Mouse (Mus musculus): ENCODE data around the gene Rdh16f2. TPM values are rescaled to one million over a fixed set of nuclear protein-coding genes. Genes with fewer than 3 reads are reported as not detected.
"Not testable (repeated sequence)": the region's sequence is repeated elsewhere in the genome, so short reads cannot be mapped to it uniquely, and the experiment has no call there.

Rdh16f2 gene
- total RNA-seq (2021) = not detected
- long read RNA-seq, experiment 1 = 0 reads
- long read RNA-seq, experiment 2 = 0 reads

DNA sequence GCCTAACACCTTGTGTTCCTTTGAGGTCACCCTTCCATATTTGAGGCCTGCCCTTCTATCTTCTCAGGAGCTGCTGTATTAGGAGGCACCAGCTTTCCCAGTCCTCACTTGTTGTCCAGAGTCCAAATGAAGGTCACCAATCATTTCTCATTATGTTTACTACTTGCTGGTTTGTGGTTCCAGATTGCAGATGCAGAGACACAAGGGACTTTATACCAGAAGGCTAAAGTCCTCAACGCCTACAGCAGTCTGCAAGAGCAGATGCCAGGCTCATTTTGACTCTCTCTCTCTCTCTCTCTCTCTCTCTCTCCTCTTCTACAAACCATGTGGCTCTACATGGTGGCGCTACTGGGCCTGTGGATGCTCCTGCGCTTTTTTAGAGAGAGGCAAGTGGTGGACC, at the start of gene Rdh16f2:
TSS of gene Rdh16f2 (plus strand) at position 243 of the 400 bp plus-strand sequence.
- no peak for DNase-seq

DNA sequence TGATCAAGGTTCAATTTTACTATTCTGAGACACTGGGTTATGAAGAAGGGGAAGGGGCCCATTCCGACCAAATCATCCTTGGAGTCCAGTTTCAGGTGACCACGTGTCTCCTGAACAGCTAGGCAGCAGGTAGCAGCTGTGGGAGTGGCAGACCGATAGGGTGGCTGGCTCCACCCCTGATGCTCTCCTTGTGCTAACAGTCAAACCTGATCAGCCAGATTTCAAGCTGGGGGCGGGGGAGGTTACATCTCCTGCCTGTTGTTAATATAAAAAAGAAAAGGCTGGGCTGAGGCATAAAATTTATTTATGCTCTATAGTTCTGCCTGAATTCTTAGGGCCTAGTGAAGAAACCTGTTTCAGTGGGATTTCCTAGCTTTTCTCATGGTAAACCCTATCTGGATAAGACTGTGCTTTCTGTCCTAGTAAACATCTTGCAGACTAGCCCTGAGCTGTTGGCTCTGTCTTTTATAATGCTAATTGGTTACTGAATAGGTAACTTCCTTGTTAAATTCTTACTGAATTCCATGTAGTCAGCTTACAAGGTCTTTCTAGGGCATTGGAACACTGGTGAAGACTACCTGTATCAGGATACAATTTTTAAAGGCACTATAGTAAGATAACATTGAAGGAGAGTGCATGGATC, 48.9 kb upstream of the Rdh16f2 start:
- intact Hi-C loops (cut with DNase I); DNase-seq: not testable (repeated sequence)

More for the DNA sequence above, at the start of gene Rdh16f2:
- intact Hi-C loops (cut with DNase I) = no loop called here

DNA sequence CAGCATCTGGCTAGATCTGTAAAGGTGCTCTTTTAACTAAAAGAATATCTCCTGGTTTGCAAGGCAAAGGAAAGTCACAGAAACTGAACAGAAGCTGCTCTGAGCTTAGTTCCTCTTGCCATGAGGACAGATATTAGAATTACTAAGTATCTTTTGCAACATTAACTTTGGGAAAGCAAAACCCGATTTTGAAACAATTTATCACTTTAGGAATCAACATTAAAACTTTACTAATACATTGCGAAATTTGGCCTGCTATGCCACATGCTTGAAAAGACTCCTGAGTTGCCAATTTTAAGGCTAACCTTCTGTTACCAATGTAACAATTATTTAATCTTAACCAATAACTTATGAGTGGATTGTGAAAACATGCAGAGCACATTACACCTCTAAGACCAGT, 44.5 kb upstream of the Rdh16f2 start:
- intact Hi-C loops (cut with DNase I); DNase-seq: not testable (repeated sequence)

DNA sequence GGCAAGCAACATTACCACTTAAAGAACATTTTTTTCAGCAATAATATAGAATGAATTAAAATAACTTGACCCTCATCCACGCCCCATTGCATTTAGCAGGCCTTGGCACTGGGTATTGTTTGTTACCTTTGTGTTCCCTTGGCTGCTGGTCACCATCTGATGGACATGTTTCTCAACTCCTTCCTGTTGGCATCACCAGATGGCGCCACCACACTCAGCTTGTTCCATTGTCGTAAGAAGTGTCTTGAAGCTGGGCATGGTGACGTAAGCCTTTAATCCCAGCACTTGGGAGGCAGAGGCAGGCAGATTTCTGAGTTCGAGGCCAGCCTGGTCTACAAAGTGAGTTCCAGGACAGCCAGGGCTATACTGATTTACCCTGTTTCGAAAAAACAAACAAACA, 40.9 kb upstream of the Rdh16f2 start:
- no peak for DNase-seq
- intact Hi-C loops (cut with DNase I) = no loop called here

DNA sequence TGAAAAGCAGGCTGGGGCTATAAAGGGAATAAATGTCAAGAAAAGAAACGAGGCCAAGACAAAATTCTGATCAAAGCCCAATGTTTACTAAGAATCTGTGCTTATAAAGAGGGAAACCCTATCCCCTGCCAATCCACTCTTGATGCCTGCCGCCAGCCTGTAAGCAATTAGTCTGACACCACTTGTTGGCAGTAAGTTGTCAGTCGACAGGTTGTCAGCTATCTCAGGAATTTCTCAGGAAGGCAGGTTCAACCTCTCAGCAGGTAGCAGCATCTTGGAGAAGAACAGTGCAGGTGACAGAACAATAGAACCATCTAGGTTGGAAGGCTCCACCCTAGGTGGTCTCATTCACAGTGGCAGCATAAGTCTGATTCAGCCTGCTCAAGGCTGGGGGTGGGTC, 37.2 kb upstream of the Rdh16f2 start:
- intact Hi-C loops (cut with DNase I) = no loop called here
- no peak for DNase-seq

- intact Hi-C loops (cut with DNase I); DNase-seq: not testable (repeated sequence)
These were observed 32.1 kb upstream of the Rdh16f2 start for GRCm38 (mm10) chr10:127834186-127834585.

- intact Hi-C loops (cut with DNase I) = no loop called here
- no peak for DNase-seq
These were observed 31.0 kb upstream of the Rdh16f2 start for GRCm38 (mm10) chr10:127835292-127835691.

GRCm38 (mm10) chr10:127837793-127838192, 28.5 kb upstream of the Rdh16f2 start:
- intact Hi-C loops (cut with DNase I); DNase-seq: not testable (repeated sequence)

DNA sequence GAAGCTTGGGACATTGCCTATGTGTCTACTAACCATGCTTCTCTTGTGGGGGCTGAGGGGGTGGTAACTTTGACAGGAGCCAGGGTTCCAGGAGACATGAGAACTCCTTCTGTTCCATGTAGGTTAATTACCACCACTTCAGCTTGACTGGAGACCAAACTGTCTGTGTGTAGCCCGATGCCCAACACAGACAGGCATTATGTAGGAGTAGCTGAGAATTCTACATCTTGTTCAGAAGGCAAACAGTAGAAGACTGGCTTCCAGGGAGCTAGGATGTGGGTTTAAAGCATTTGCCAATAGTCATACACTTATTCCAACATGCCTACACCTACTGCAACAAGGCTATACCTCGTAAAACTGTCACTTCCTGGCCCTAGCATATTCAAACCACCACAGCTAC, 27.7 kb upstream of the Rdh16f2 start:
- no peak for DNase-seq
- intact Hi-C loops (cut with DNase I) = no loop called here

- intact Hi-C loops (cut with DNase I) = no loop called here
- DNase-seq = no peak
These were observed 25.5 kb upstream of the Rdh16f2 start for GRCm38 (mm10) chr10:127840776-127841175.

DNA sequence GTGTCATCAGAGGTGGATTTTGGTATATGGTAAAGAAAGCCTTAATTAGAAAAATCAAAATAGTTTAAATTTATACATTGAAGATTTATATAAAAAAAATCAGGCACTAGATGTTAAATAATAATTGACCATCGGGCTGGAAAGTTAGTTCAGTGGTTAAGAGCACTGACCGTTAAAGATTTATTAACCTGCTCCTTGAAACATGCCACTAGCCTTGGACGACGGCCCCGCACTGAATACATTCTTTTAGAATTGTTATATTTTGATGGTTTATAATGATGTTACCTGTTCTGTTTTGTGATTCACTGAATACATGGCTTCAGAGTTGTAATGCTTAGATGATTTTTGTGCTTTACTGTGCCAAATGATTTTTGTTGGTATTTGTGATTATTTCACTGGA, 20.3 kb upstream of the Rdh16f2 start:
- DNase-seq; intact Hi-C loops (cut with DNase I): not testable (repeated sequence)

DNA sequence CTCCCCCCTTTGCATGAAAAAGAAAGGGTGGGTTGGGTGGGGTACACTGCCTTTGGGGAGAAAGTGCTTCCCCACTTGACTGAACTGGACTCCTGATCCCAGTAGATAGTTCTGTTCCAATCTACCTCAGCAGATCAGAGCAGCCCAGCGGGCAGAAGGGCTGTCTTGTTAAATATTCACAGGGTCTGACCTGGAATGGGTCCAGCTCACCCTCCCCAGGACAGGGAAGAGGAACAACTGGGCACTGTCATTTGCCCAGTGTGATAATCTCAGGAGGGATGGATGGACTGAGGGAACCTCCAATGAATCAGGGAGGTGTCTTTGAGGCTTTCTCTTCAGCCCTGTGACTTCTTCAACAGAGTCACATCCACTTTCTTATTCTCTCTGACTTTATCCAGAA, 18.2 kb upstream of the Rdh16f2 start:
- intact Hi-C loops (cut with DNase I) = no loop called here
- DNase-seq = no peak

DNA sequence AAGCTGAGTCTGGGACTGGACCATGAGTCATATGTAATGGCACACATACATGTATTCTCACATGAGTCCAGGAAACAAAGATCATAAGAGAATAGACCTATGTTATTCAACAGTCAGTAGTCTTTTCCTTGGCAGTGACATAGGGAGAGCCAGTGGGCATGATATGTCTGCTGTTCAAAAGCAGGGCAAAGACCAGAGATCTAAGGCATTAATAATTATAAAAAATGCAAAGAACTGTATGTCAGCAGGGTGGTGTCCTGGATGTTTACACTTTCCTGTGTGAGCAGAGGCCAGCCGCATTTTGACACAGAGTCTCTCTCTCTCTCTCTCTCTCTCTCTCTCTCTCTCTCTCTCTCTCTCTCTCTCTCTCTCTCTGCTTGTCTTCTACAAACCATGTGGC, 16.6 kb upstream of the Rdh16f2 start, which contains the start of gene Rdh19:
TSS of gene Rdh19 (plus strand) at position 301 of the 400 bp plus-strand sequence.
- no peak for DNase-seq
- intact Hi-C loops (cut with DNase I) = no loop called here

DNA sequence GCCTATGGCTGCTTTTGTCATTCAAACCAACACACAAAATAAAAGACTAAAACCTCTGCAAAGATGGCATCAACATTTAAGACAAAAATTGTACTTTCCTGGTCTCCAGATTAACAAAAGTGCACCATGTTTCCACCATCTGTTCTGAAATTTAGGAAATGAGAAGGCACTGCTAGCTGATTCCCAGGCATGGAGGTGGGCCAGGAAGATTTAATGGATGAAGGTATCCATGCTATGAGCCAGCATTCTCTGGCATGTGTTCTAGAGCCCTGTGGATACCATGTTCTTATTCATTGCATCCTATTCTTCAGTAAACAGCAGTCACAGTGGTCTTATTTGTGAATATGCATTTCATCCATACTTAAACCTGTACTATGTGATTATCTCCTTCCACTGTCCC, 9.9 kb upstream of the Rdh16f2 start:
- DNase-seq = no peak
- intact Hi-C loops (cut with DNase I) = no loop called here

DNA sequence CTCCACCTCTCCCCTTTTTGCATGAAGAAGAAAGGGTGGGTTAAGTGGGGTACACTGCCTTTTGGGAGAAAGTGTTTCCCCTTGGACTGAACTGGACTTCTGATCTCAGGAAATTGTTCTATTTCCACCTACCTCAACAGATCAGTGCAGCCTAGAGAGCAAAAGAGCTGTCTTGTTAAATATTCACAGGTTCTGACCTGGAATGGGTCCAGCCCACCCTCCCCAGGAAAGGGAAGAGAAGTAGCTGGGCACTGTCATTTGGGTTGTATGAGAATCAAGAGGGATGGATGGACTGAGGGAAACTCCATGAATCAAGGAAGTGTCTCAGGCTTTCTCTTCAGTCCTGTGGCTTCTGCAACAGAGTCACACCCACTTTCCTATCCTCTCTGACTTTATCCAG, 1.3 kb upstream of the Rdh16f2 start:
- no peak for DNase-seq
- intact Hi-C loops (cut with DNase I) = no loop called here

GRCm38 (mm10) chr10:127872484-127872883, 6.2 kb downstream of the Rdh16f2 start:
- intact Hi-C loops (cut with DNase I) = no loop called here

DNA sequence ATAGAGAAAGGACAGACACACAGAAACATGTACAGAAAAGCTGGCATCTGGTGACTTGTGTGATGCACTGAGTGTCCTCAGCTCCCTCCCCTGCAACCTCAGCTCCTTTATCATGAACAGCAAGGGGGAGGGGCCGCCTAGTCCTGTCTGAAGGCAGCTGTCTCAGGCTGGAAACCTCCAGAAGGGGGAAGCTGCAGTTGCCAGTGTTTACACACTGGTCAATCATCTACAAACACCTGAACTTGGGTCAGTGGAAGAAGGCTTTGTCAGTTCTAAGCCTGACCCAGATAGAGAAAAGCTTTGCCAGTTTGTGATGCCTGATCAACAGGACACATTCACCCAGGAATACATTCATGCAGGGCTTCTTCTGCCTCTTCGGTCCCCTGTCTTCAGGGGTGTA, 11.4 kb downstream of the Rdh16f2 start:
- intact Hi-C loops (cut with DNase I) = no loop called here
- DNase-seq = no peak

More at GRCm38 (mm10) chr10:127872484-127872883, 6.2 kb downstream of the Rdh16f2 start:
- no peak for DNase-seq

GRCm38 (mm10) chr10:127878262-127879057, 12.2 kb downstream of the Rdh16f2 start:
- DNase-seq = no peak
- intact Hi-C loops (cut with DNase I) = no loop called here

- intact Hi-C loops (cut with DNase I) = no loop called here
- no peak for DNase-seq
These were observed 12.9 kb downstream of the Rdh16f2 start for GRCm38 (mm10) chr10:127879155-127879688.

DNA sequence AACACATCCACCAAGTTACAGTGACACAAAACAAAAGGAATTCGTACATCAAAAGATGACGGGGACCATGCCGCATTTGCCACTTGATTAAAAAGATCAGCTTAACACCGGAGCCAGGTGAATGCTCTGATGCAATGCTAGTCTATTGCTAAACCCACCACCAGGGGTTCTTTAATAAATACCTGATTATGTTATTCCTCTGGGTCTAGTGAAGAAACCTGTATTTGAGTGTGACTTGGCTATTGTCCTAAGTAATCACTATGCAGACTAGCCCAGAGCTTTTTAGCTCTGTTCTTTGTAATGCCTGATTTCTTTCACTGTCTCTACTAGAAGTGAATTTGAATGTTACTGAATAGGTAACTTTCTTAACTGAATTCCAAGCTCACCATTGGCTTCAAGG, 14.8 kb downstream of the Rdh16f2 start:
- no peak for DNase-seq
- intact Hi-C loops (cut with DNase I) = no loop called here

DNA sequence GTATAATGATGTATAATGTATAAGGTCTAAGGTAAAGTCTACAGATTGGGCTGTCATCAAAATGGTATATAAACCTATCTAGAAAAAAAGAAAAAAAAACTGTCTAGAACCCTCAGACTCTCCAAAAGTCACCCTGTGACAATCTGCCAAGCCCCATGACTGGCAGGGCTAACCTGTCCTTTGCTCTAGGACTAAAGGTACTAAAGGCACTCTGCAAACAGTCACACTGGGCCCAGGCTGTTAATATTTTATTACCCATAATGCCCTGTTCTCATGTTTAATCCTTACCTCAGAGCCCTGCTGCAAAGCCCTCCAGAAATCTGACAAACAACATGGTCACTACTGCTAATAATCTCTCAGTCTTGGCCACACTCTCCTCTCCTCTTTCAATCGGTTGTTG, 20.3 kb downstream of the Rdh16f2 start:
- intact Hi-C loops (cut with DNase I) = no loop called here
- no peak for DNase-seq

GRCm38 (mm10) chr10:127886971-127887370, 20.7 kb downstream of the Rdh16f2 start:
- intact Hi-C loops (cut with DNase I) = no loop called here

More at GRCm38 (mm10) chr10:127886971-127887370, 20.7 kb downstream of the Rdh16f2 start:
- no peak for DNase-seq

Measured in gastrocnemius, postnatal 36 days (tissue).